Mouse (Mus musculus) WW6 (cell line): ENCODE measurements around the gene Pdxdc1.
A peak's percentile ranks its signal among the peaks of the same experiment; 100 is the strongest.
"Not testable (repeated sequence)": the region's sequence is repeated elsewhere in the genome, so short reads cannot be mapped to it uniquely, and the experiment has no call there.

ENCODE experiments used
- DNase-seq: peaks from one replicate; pipeline ENCODE4 v3.0.0-alpha.2; 2013; ENCODE audit warnings: low read depth, low spot score

Gene Pdxdc1

DNA sequence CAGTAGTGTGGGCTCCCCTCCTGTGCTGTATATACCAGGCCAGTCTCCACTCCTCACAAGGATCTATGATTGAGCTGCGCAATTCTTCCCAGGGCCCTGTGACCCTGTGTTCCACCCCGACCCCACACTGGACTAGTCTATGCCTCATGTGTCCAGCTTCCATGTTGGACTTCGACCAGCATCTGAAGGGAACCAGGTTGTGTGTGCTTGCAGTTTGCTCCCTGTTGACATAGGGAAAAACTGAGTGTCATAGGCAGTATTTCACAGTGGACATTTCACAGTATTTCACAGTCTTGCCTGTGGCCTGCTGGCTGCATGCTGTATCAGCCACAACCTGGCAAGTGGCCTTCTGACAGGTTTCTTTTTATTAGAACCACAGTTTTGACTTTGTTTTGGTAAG, 89.7 kb downstream of the Pdxdc1 start:
- DNase-seq: no peak

DNA sequence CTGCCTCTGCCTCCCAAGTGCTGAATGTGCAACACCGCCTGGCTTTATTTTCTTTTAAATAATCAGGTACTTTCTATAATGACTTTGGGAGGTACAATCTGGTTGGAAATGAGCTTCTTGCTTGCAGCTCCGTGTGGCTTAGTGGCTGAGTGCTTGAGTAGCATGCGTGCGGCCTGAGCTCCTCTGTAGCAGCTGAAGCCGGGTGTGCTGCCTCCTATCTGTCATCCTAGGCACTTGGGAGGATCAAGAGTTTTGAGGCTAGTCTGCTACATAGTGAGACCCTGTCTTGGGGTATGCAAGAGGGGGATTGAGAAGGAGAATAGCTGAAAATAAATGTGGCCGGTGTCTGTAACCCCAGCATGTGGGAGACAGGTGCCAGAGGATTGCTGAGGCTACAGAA, 90.8 kb downstream of the Pdxdc1 start:
- no peak for DNase-seq

DNA sequence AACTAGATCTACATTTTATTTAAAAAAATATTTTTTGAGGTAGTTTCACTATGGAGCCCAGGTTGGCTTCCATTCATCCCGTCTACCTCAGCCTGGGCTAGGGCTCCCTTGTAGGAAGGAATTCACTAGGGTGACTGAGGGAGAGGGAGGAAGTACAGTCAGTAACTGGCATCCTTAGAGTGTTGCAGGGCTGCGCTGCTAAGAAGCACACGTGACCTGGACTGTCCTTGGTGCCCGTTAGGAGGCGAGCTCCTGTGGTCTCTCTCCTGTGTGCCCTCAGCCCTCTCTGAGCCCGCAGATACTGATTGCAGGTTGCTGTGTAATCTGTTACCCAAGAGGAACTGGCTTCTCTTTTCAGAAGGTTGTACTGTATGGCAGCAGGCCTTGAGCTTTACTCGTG, 94.5 kb downstream of the Pdxdc1 start:
- no peak for DNase-seq

DNA sequence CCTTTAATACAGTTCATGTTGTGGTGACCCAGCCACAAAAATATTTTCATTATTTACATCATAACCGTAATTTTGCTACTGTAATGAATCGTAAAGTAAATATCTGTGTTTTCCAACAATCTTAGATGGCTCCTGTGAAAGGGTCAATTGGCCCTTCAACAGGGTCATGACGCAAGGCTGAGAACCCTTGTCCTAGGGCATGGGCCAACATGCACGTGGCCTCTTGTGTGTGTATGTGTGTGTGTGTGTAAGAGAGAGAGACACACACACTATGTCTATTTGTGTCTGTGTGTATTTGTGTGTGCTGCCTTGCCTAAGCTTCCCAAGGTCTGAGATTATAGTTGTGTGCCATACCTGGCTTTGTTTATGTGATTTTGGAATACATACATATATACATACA, 95.3 kb downstream of the Pdxdc1 start:
- DNase-seq: no peak

DNA sequence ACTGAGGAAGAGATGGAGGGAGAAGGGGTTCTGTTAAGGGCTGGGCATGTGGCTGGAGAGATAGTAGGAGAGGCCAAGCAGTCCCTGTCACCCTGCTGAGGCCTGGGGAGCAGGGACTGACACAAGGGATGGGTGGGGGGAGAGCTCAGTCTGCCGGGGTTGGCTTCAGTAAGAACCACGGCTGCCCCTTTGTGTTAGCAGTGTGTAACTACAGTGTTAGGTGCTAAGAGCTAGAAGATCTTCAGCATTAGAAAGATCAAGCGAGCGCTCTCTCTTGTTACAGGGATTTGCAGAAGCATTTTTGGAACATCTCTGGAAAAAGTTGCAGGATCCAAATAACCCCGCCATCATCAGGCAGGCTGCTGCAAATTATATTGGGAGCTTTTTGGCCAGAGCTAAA, 98.3 kb downstream of the Pdxdc1 start:
- no peak for DNase-seq

DNA sequence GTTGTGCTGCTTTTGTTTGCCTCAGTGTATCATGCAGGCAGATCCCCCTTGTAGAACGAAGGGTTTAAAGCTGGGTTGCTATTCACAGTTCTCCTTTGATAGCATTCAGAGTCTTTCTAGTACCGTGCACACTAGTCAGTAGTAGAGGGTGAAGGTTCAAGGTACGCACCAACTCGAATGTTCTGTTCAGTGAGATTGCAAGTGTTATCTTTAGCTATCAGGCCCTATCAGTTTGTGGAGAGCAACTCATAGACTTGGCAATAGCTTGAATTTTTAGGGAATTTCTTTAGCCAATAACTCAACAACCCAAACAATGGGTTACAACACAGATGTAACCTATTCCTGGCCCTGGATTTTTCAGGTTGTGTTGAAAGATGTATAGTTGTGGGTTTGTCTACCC, 101.7 kb downstream of the Pdxdc1 start:
- no peak for DNase-seq

DNA sequence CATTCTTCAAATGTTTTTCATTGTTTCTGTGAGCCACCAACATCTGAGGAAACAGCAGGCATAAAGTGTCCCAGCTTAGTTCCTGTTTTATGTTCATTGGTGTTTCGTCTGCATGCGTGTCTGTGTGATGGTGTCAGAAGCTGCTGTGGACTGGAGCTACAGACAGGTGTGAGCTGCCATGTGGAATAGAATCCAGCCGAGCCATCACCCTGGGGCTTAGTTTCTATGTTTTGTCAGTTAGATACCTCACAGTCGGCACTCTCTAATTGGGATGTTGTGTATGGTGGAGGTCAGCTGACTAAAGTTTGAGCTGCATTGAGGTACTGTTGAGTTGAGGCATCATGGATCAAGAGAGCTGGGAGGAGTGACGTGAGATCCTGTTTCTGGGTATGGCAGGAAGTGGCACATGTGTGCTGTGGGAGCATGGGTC, 106.2 kb downstream of the Pdxdc1 start:
- no peak for DNase-seq

GRCm38 (mm10) chr16:13793441-13793840, 109.5 kb downstream of the Pdxdc1 start:
- DNase-seq: not testable (repeated sequence)

DNA sequence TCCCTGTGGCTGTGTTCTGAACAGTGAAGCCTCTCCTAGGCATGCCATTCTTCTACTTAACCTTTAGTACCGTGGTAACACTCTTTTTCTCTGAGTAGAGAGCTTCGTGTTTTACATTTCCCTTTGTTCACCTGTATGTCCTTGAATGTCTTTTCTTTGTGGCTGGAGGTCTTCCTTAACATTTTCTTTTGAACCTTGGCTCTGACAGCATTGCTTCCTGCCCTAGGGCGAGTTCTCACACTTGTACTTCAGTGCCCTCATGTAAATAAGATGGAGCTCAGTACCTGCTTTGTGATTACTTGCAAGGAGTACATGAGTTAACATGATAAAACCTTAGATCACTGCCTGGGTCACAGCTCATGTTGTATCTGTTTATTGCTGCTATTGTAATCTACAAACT, 117.0 kb downstream of the Pdxdc1 start:
- peak; percentile 59 for DNase-seq
